Mouse (Mus musculus): ENCODE measurements around the gene Clybl.

DNA sequence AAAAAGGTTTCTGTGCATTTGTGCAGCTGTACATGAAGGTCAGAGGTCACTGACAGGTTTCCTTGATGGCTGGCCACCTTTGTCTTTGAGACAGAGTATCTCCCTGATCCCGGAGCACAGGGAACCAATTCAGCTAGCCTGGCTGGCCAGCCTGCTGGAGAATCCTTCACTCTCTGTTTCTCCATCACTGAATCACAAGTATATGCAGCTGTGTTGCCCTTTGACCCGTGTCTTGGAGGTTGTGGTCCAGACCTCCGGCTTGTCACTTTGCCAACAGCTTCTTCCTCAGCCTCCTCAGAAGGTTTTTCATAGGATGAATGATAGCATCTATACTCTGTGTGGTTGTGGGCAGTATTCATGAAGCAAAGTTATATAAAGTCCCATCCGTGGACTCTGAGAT, 217.2 kb downstream of the Clybl start:
- TF ChIP-seq POLR2A (IDR thresholded peaks at IDR 0.05; ENCODE audit: borderline replicate concordance, extremely low read depth, insufficient read depth, insufficient read length, poor library complexity, severe bottlenecking) (no peak), CTCF (IDR thresholded peaks at IDR 0.05; ENCODE audit: borderline replicate concordance, extremely low read depth, insufficient read depth, insufficient read length) (no peak)

All from brain, embryonic 14.5 days (tissue).